Mouse (Mus musculus) hindbrain, embryonic 16.5 days (tissue): ENCODE data around the gene Slc12a7. TPM values are rescaled to one million over a fixed set of nuclear protein-coding genes. Genes with fewer than 3 reads are reported as not detected.

Experiments used
- ATAC-seq: fragments of 200-750 bp; cut with Nextera tagmentation; 2 replicates; pipeline ENCODE4 v1.8.0; 2017; ENCODE audit warnings: moderate TSS enrichment, moderate library complexity
- H3K27ac ChIP-seq: fragments of 300-500 bp; sonication (generic); 2 replicates; pipeline ENCODE4 v1.5.1; 2014; ENCODE audit warnings: low read depth, mild to moderate bottlenecking, control low read depth, low read length, moderate library complexity
- H3K27me3 ChIP-seq: fragments of 300-500 bp; sonication (generic); replicated peaks from 2 replicates; pipeline ENCODE4 v1.6.1; 2014; ENCODE audit warnings: low read length; ENCODE audit not compliant: control insufficient read depth, insufficient read depth
- H3K36me3 ChIP-seq: fragments of 300-500 bp; sonication (generic); 2 replicates; pipeline ENCODE4 v1.6.1; 2014; ENCODE audit warnings: mild to moderate bottlenecking, low read length, moderate library complexity, mixed read lengths; ENCODE audit not compliant: control insufficient read depth, insufficient read depth
- H3K4me1 ChIP-seq: fragments of 300-500 bp; sonication (generic); 2 replicates; pipeline ENCODE4 v1.6.1; 2014; ENCODE audit warnings: low read depth, low read length; ENCODE audit not compliant: control insufficient read depth, insufficient read depth
- H3K4me2 ChIP-seq: fragments of 300-500 bp; sonication (generic); 2 replicates; pipeline ENCODE4 v1.6.1; 2014; ENCODE audit warnings: mild to moderate bottlenecking, low read length, control low read depth, moderate library complexity
- H3K4me3 ChIP-seq: fragments of 300-500 bp; sonication (generic); 2 replicates; pipeline ENCODE4 v1.5.1; 2014; ENCODE audit warnings: mild to moderate bottlenecking, low read length, control low read depth, moderate library complexity
- H3K9ac ChIP-seq: fragments of 300-500 bp; sonication (generic); 2 replicates; pipeline ENCODE4 v1.6.1; 2014; ENCODE audit warnings: low read depth, mild to moderate bottlenecking, control low read depth, low read length, moderate library complexity
- H3K9me3 ChIP-seq: fragments of 300-500 bp; sonication (generic); 2 replicates; pipeline ENCODE4 v1.6.1; 2014; ENCODE audit warnings: mild to moderate bottlenecking, low read length, moderate library complexity; ENCODE audit not compliant: control insufficient read depth
- WGBS: fragments of 180-500 bp; shearing (Covaris S2); extraction: QIAGEN DNeasy Blood & Tissue Kit; methylation state at CpG from one replicate; pipeline ENCODE4 v1.1.7; 2014; 5-methylcytosine and 5-hydroxymethylcytosine counted together
- polyA plus RNA-seq: library from polyadenylated mRNA; unstranded; fragments of >200 nt; fragmentation: Nextera tagmentation; extraction: Ambion mirVana; gene quantifications from 2 replicates; pipeline ENCODE4 v1.2.1, GENCODE M21; 2015

The Slc12a7 gene
- polyA plus RNA-seq, 1 experiment from 2014 or later, result 7.7 TPM

- no peaks in the 10 kb centered on the region for H3K36me3 ChIP-seq
- peak overlapping the region; percentile 76 for H3K9ac ChIP-seq
- no peaks in the 10 kb centered on the region for H3K27me3 ChIP-seq
- peak overlapping the region; percentile 68 for H3K4me3 ChIP-seq
- ATAC-seq, result peak; percentile 88
- H3K4me1 ChIP-seq, result peaks cover 12% of the 10 kb centered on the region
- H3K9me3 ChIP-seq, result no peaks in the 10 kb centered on the region
- WGBS, result under 1% methylated on average over 65 of the region's 70 CpGs
- no peak overlapping the region for H3K27ac ChIP-seq
- peak overlapping the region; percentile 81 for H3K4me2 ChIP-seq
Observed at GRCm38 (mm10) chr13:73763439-73764255, 30.8 kb downstream of the Slc12a7 start.

DNA sequence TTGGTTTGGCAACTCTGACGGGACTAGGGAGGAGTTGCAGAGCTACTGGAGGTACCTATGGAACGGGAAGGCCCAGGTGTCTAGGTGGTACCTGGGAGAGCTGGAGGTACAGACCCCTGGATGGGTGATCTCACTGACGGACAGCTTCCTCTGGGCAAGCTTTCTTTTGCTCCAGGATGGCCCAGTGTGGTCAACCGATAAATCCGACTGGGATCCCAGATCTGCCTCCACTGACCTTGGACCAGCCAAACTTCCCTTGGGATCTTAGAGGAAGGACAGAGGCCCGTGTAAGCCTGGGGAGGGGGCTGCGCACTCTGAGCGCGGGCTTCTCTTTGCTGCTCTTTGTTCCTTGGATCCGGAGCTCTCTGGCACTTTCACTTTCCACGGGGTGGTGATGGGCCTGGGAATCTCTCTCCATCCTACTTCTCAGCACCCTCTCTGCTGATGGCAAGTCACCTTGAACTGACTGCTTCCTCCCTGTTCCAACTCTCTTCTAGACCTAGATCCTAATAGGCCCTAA is 31.4 kb downstream of the Slc12a7 start:
- Histone ChIP-seq H3K9me3 (no peaks in the 10 kb centered on the region), H3K27ac (no peak overlapping the region), H3K27me3 (no peaks in the 10 kb centered on the region), H3K4me2 (peak overlapping the region; percentile 81), H3K4me3 (peak overlapping the region; percentile 68), H3K4me1 (peaks cover 12% of the 10 kb centered on the region), H3K9ac (peak overlapping the region; percentile 76), H3K36me3 (no peaks in the 10 kb centered on the region)
- WGBS, result 3% methylated on average over 11 of the region's 11 CpGs
- ATAC-seq, result peak; percentile 8; the same call in 1 of the 2 replicates

GRCm38 (mm10) chr13:73765393-73765792 is 32.5 kb downstream of the Slc12a7 start:
- ATAC-seq, result no peak
- Histone ChIP-seq H3K9ac (no peak overlapping the region), H3K27me3 (no peaks in the 10 kb centered on the region), H3K27ac (no peak overlapping the region), H3K4me2 (no peak overlapping the region), H3K4me1 (peaks cover 12% of the 10 kb centered on the region), H3K4me3 (no peak overlapping the region), H3K9me3 (no peaks in the 10 kb centered on the region), H3K36me3 (no peaks in the 10 kb centered on the region)
- WGBS, result 71% methylated on average over 4 of the region's 4 CpGs

GRCm38 (mm10) chr13:73767224-73767623 is 34.3 kb downstream of the Slc12a7 start:
- H3K9ac ChIP-seq, result no peak overlapping the region
- no peaks in the 10 kb centered on the region for H3K27me3 ChIP-seq
- 91% methylated on average over 8 of the region's 8 CpGs for WGBS
- no peak overlapping the region for H3K4me3 ChIP-seq
- no peaks in the 10 kb centered on the region for H3K36me3 ChIP-seq
- H3K4me1 ChIP-seq, result peaks cover 12% of the 10 kb centered on the region
- H3K9me3 ChIP-seq, result no peaks in the 10 kb centered on the region
- no peak overlapping the region for H3K27ac ChIP-seq
- no peak overlapping the region for H3K4me2 ChIP-seq
- ATAC-seq, result no peak

DNA sequence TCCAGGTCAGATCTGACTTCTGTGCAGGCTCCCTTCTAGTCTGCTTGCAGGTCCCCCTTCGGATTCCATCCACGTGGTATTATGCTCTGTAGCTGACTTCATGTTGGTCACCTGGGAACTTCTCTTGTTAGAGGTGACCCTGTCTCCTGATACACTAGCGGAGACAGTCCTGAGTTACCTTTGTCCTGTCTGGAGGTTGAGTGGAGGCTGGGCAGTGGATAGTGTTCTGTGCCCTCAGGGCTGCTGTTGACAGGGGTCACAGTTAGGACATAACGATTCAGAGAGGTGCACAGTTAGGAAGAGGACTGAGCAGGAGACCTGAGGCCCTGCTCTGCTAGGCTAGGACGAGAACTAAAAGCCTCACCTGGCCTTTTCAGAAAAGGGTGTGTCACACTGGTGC is 34.9 kb downstream of the Slc12a7 start:
- Histone ChIP-seq H3K9ac (no peak overlapping the region), H3K4me3 (no peak overlapping the region), H3K4me2 (no peak overlapping the region), H3K36me3 (no peaks in the 10 kb centered on the region), H3K27ac (no peak overlapping the region), H3K9me3 (no peaks in the 10 kb centered on the region), H3K27me3 (no peaks in the 10 kb centered on the region), H3K4me1 (peaks cover 12% of the 10 kb centered on the region)
- no peak for ATAC-seq
- WGBS, result 90% methylated on average over 5 of the region's 5 CpGs

DNA sequence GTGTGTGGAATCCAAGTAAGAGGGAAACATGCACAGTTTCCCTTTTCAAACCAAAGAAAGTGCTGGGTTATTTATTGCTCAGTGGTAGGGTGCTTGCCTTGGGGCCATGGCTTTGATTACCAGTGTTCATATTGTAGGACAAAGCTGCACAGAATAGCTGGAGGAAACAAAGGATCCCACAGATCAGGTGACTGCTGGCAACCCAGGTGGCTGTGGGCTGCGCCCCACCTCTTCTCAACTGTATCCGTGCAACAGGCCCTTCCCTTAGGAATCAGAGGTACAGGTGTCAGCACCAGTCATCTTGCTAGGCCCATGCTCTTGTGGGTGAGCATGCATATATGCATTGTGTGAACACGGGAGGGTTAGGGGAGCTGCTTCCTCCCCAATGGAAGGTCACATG is 35.4 kb downstream of the Slc12a7 start:
- H3K27ac ChIP-seq, result no peak overlapping the region
- H3K9ac ChIP-seq, result no peak overlapping the region
- H3K9me3 ChIP-seq, result no peaks in the 10 kb centered on the region
- H3K4me3 ChIP-seq, result no peak overlapping the region
- WGBS, result 74% methylated on average over 3 of the region's 3 CpGs
- H3K36me3 ChIP-seq, result no peaks in the 10 kb centered on the region
- ATAC-seq, result no peak
- peaks cover 12% of the 10 kb centered on the region for H3K4me1 ChIP-seq
- H3K27me3 ChIP-seq, result no peaks in the 10 kb centered on the region
- no peak overlapping the region for H3K4me2 ChIP-seq

DNA sequence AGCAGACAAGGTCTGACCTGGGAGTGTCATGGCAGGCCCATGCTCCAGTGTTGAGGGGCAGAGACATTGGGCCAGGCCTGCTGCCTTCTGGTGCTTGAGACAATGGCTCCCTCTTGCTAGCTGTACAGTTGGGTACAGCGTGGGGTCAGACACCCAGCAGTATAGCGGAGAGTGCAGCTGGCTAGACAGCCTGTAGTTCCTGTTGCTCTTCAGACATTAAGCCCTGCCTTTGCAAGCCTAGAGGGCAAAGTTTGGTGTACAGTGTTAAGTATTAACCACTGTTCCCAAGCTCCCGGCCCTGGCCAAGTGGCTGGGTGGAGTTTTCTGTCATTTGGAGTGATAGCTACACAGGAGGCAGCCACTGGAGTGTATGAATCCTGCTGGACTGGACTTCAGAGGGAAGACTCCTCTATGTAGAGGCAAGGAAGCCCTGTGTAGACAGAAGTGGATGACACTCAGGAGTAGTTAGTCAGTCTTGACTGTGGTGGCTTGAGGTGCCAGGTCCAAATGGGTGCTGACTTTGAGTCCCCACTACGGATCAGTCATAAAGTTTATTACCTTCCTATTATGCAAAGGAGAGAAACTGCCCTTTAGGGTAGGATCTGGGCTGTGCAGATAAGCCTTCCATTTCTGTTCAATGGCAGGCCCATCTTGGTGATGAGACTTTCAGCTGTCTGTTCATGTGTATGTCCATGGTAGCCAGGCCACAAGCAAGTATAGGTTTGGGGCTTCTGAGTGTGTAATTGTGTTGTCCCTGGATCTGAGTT is 37.2 kb downstream of the Slc12a7 start:
- WGBS, result 68% methylated on average over 4 of the region's 4 CpGs
- ATAC-seq, result no peak
- Histone ChIP-seq H3K27me3 (no peaks in the 10 kb centered on the region), H3K27ac (no peak overlapping the region), H3K4me3 (no peak overlapping the region), H3K4me1 (peaks cover 5% of the 10 kb centered on the region; the same call in 1 of the 2 replicates), H3K9ac (no peak overlapping the region), H3K36me3 (no peaks in the 10 kb centered on the region), H3K9me3 (no peaks in the 10 kb centered on the region), H3K4me2 (no peak overlapping the region)

GRCm38 (mm10) chr13:73771131-73771530 is 38.2 kb downstream of the Slc12a7 start:
- Histone ChIP-seq H3K4me1 (peaks cover 5% of the 10 kb centered on the region; the same call in 1 of the 2 replicates), H3K27ac (no peak overlapping the region), H3K9ac (no peak overlapping the region), H3K36me3 (no peaks in the 10 kb centered on the region), H3K4me2 (no peak overlapping the region), H3K9me3 (no peaks in the 10 kb centered on the region), H3K4me3 (no peak overlapping the region), H3K27me3 (no peaks in the 10 kb centered on the region)
- no peak for ATAC-seq
- 48% methylated on average over 3 of the region's 3 CpGs for whole genome bisulfite sequencing

DNA sequence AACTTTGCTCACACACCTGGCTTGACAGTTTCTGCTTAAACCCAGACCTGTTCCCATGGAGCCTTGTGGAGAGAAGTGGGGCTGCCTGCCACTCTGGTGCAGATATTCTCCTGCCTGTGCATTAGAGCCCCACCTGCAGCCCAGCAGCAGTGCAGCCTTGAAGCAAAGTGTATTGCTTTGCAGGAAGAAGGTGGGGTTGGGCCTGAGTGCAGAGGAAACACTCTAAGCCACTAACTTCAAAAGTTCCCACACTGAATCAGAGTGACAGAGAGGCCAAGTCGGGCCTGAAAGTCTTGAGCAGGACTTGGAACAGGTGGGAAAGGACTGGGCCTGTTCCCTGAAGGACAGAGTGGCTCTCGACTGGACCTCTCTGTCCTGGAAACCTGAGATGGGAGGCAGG is 39.8 kb downstream of the Slc12a7 start:
- peaks cover 5% of the 10 kb centered on the region; the same call in 1 of the 2 replicates for H3K4me1 ChIP-seq
- 62% methylated on average over 2 of the region's 2 CpGs for WGBS
- no peak for ATAC-seq
- H3K4me2 ChIP-seq, result no peak overlapping the region
- no peak overlapping the region for H3K27ac ChIP-seq
- no peaks in the 10 kb centered on the region for H3K27me3 ChIP-seq
- H3K36me3 ChIP-seq, result no peaks in the 10 kb centered on the region
- no peak overlapping the region for H3K9ac ChIP-seq
- H3K9me3 ChIP-seq, result no peaks in the 10 kb centered on the region
- H3K4me3 ChIP-seq, result no peak overlapping the region
